ENCODE assay signal across 7 mouse cellular contexts in genomic region chr11:59662877-59663775, GRCm38 (mm10). TPM values are rescaled to one million over a fixed set of nuclear protein-coding genes. Genes with fewer than 3 reads are reported as not detected.
DNase-seq lines count a peak whose midpoint lies in the region; ATAC-seq lines count a peak whose summit lies in the region.

No protein-coding gene starts in this region.

- H3K9ac ChIP-seq in forebrain, embryonic 13.5 days: peak overlapping the region; percentile 90
- peak overlapping the region; percentile 90 for H3K9ac ChIP-seq in kidney, embryonic 16.5 days (replicated peaks; ENCODE audit: low read length)
- peak overlapping the region; percentile 88 for H3K9ac ChIP-seq in midbrain, embryonic 12.5 days (replicated peaks)

- H3K27ac ChIP-seq in forebrain, embryonic 13.5 days: peak overlapping the region; percentile 87
- peak overlapping the region; percentile 93 for H3K27ac ChIP-seq in kidney, embryonic 16.5 days (ENCODE audit: low read length)
- peak overlapping the region; percentile 78 for H3K27ac ChIP-seq in midbrain, embryonic 12.5 days (replicated peaks)

- H3K4me2 ChIP-seq in forebrain, embryonic 13.5 days: peak overlapping the region; percentile 90
- peak overlapping the region; percentile 92 for H3K4me2 ChIP-seq in kidney, embryonic 16.5 days (replicated peaks; ENCODE audit: low read depth, low read length)
- peak overlapping the region; percentile 92 for H3K4me2 ChIP-seq in midbrain, embryonic 12.5 days (replicated peaks)

- no peaks in the 10 kb centered on the region for H3K36me3 ChIP-seq in forebrain, embryonic 13.5 days (ENCODE audit: poor library complexity, severe bottlenecking)
- no peaks in the 10 kb centered on the region for H3K36me3 ChIP-seq in kidney, embryonic 16.5 days (ENCODE audit: insufficient read depth, low read length)
- no peaks in the 10 kb centered on the region for H3K36me3 ChIP-seq in midbrain, embryonic 12.5 days

- ATAC-seq in forebrain, embryonic 13.5 days: no peak; the same call in 1 of the 2 replicates
- ATAC-seq in kidney, embryonic 16.5 days (ENCODE audit: low FRiP score, low TSS enrichment): no peak
- no peak for ATAC-seq in midbrain, embryonic 12.5 days (ENCODE audit: low FRiP score, low read depth)

- peak overlapping the region; percentile 77 for H3K4me3 ChIP-seq in forebrain, embryonic 13.5 days
- H3K4me3 ChIP-seq in kidney, embryonic 16.5 days (ENCODE audit: low read length): peak overlapping the region; percentile 75
- H3K4me3 ChIP-seq in midbrain, embryonic 12.5 days: peak overlapping the region; percentile 69

- peaks cover 49% of the 10 kb centered on the region for H3K4me1 ChIP-seq in forebrain, embryonic 13.5 days
- H3K4me1 ChIP-seq in kidney, embryonic 16.5 days (ENCODE audit: insufficient read depth, low read length): peaks cover 31% of the 10 kb centered on the region
- H3K4me1 ChIP-seq in midbrain, embryonic 12.5 days: peaks cover 38% of the 10 kb centered on the region

- H3K9me3 ChIP-seq in forebrain, embryonic 13.5 days (replicated peaks): no peaks in the 10 kb centered on the region
- no peaks in the 10 kb centered on the region for H3K9me3 ChIP-seq in kidney, embryonic 16.5 days (ENCODE audit: low read length)
- H3K9me3 ChIP-seq in midbrain, embryonic 12.5 days: no peaks in the 10 kb centered on the region

- DNase-seq in right cerebral cortex, postnatal 14 days: peak; percentile 21
- no peak for DNase-seq in right cerebral cortex, postnatal 36 days (ENCODE audit: low spot score in 2 of 2)
- peak; percentile 20 for DNase-seq in adrenal gland, postnatal 10 days
- DNase-seq in thymus, postnatal 4 days: peak; percentile 62

- no peaks in the 10 kb centered on the region for H3K27me3 ChIP-seq in forebrain, embryonic 13.5 days
- H3K27me3 ChIP-seq in kidney, embryonic 16.5 days (ENCODE audit: insufficient read depth, low read length): no peaks in the 10 kb centered on the region
- H3K27me3 ChIP-seq in midbrain, embryonic 12.5 days: peaks cover 8% of the 10 kb centered on the region; the same call in 1 of the 2 replicates

- WGBS in forebrain, embryonic 13.5 days: 7% methylated on average over 30 of the region's 30 CpGs
- under 1% methylated on average over 30 of the region's 30 CpGs for WGBS in kidney, embryonic 16.5 days
- WGBS in midbrain, embryonic 12.5 days: 6% methylated on average over 30 of the region's 30 CpGs

RNA-seq across cellular contexts. Expression of gene Mprip, which starts 2.0 kb away (rescaled TPM):
- 100 to 1,000 TPM; 216 to 263 TPM for total RNA-seq in adrenal gland, postnatal 10 days (2021)
- polyA plus RNA-seq in forebrain, embryonic 13.5 days (2015; fragmentation: Nextera tagmentation; extraction: Ambion mirVana): 37.1 and 40.5 TPM in 2 replicates
- 42.7 and 43.8 TPM in 2 replicates for polyA plus RNA-seq in kidney, embryonic 16.5 days (2015; fragmentation: Nextera tagmentation; extraction: Ambion mirVana)
- polyA plus RNA-seq in midbrain, embryonic 12.5 days (2016; fragmentation: Nextera tagmentation; extraction: Ambion mirVana): 73.0 and 75.6 TPM in 2 replicates

Comparison
In these comparisons a context has a peak if more than half of its experiments do, and no peak if none do; other contexts are left out.
1. DNase-seq: peak in right cerebral cortex, postnatal 14 days (single experiment), adrenal gland, postnatal 10 days (single experiment) and thymus, postnatal 4 days (single experiment); none in right cerebral cortex, postnatal 36 days (0 of 2).
2. Peak in every context shown above with its lines, with median percentiles within 50 percentile points of each other: H3K27ac ChIP-seq, H3K4me2 ChIP-seq, H3K4me3 ChIP-seq and H3K9ac ChIP-seq.